Mouse (Mus musculus): ENCODE measurements around the gene Ggct. TPM values are rescaled to one million over a fixed set of nuclear protein-coding genes. Genes with fewer than 3 reads are reported as not detected.
A peak's percentile ranks its signal among the peaks of the same experiment; 100 is the strongest.

The Ggct gene
- polyA plus RNA-seq, 1 experiment from 2014 or later = 11.1 TPM

GRCm38 (mm10) chr6:54988141-54988540 is 4.6 kb downstream of the Ggct start:
- H3K4me1 ChIP-seq = peaks cover 3% of the 10 kb centered on the region; the same call in 1 of the 2 replicates
- no peak overlapping the region for H3K9ac ChIP-seq
- no peak overlapping the region for H3K27ac ChIP-seq
- WGBS = 93% methylated on average over 6 of the region's 6 CpGs
- H3K4me2 ChIP-seq = no peak overlapping the region
- H3K36me3 ChIP-seq = no peaks in the 10 kb centered on the region
- no peak for ATAC-seq (ENCODE audit: insufficient read depth, low FRiP score, low read depth)
- H3K9me3 ChIP-seq = no peaks in the 10 kb centered on the region
- no peak overlapping the region for H3K4me3 ChIP-seq (replicated peaks)
- H3K27me3 ChIP-seq (replicated peaks) = no peaks in the 10 kb centered on the region

- H3K9me3 ChIP-seq = no peaks in the 10 kb centered on the region
- ATAC-seq (ENCODE audit: insufficient read depth, low FRiP score, low read depth) = no peak
- no peaks in the 10 kb centered on the region for H3K27me3 ChIP-seq (replicated peaks)
- WGBS = 89% methylated on average over 8 of the region's 8 CpGs
- no peak overlapping the region for H3K9ac ChIP-seq
- H3K4me3 ChIP-seq (replicated peaks) = no peak overlapping the region
- H3K36me3 ChIP-seq = no peaks in the 10 kb centered on the region
- no peak overlapping the region for H3K4me2 ChIP-seq
- no peak overlapping the region for H3K27ac ChIP-seq
- H3K4me1 ChIP-seq = no peaks in the 10 kb centered on the region
Observed at GRCm38 (mm10) chr6:54984096-54984495, 8.7 kb downstream of the Ggct start.

GRCm38 (mm10) chr6:54983526-54984050 is 9.2 kb downstream of the Ggct start:
- H3K27me3 ChIP-seq (replicated peaks) = no peaks in the 10 kb centered on the region
- no peak overlapping the region for H3K4me3 ChIP-seq (replicated peaks)
- no peaks in the 10 kb centered on the region for H3K9me3 ChIP-seq
- no peak overlapping the region for H3K9ac ChIP-seq
- H3K36me3 ChIP-seq = no peaks in the 10 kb centered on the region
- no peak overlapping the region for H3K4me2 ChIP-seq
- no peak for ATAC-seq (ENCODE audit: insufficient read depth, low FRiP score, low read depth)
- 87% methylated on average over 4 of the region's 4 CpGs for WGBS
- H3K4me1 ChIP-seq = no peaks in the 10 kb centered on the region
- H3K27ac ChIP-seq = no peak overlapping the region

- H3K4me2 ChIP-seq = no peak overlapping the region
- H3K9ac ChIP-seq = no peak overlapping the region
- no peak overlapping the region for H3K27ac ChIP-seq
- WGBS = 95% methylated on average over 6 of the region's 6 CpGs
- no peak overlapping the region for H3K4me3 ChIP-seq (replicated peaks)
- H3K4me1 ChIP-seq = no peaks in the 10 kb centered on the region
- no peaks in the 10 kb centered on the region for H3K27me3 ChIP-seq (replicated peaks)
- H3K36me3 ChIP-seq = no peaks in the 10 kb centered on the region
- H3K9me3 ChIP-seq = no peaks in the 10 kb centered on the region
- ATAC-seq (ENCODE audit: insufficient read depth, low FRiP score, low read depth) = no peak
Observed at GRCm38 (mm10) chr6:54979426-54979825, 13.3 kb downstream of the Ggct start.

- no peak overlapping the region for H3K4me3 ChIP-seq (replicated peaks)
- H3K4me2 ChIP-seq = no peak overlapping the region
- H3K4me1 ChIP-seq = no peaks in the 10 kb centered on the region
- WGBS = 52% methylated on average over 1 of the region's 1 CpGs
- ATAC-seq (ENCODE audit: insufficient read depth, low FRiP score, low read depth) = no peak
- no peak overlapping the region for H3K27ac ChIP-seq
- no peaks in the 10 kb centered on the region for H3K27me3 ChIP-seq (replicated peaks)
- H3K9me3 ChIP-seq = no peaks in the 10 kb centered on the region
- no peaks in the 10 kb centered on the region for H3K36me3 ChIP-seq
- no peak overlapping the region for H3K9ac ChIP-seq
Observed at GRCm38 (mm10) chr6:54975616-54976015, 17.1 kb downstream of the Ggct start.

- no peaks in the 10 kb centered on the region for H3K4me1 ChIP-seq
- H3K9me3 ChIP-seq = no peaks in the 10 kb centered on the region
- no peaks in the 10 kb centered on the region for H3K27me3 ChIP-seq (replicated peaks)
- H3K36me3 ChIP-seq = no peaks in the 10 kb centered on the region
- no peak overlapping the region for H3K9ac ChIP-seq
- H3K4me2 ChIP-seq = no peak overlapping the region
- no peak overlapping the region for H3K4me3 ChIP-seq (replicated peaks)
- 63% methylated on average over 5 of the region's 5 CpGs for WGBS
- no peak for ATAC-seq (ENCODE audit: insufficient read depth, low FRiP score, low read depth)
- H3K27ac ChIP-seq = no peak overlapping the region
Observed at GRCm38 (mm10) chr6:54974501-54974900, 18.2 kb downstream of the Ggct start.

- Histone ChIP-seq H3K27me3 (replicated peaks) (no peaks in the 10 kb centered on the region), H3K27ac (peak overlapping the region; percentile 73; the same call in 1 of the 2 replicates), H3K9me3 (no peaks in the 10 kb centered on the region), H3K4me3 (replicated peaks) (peak overlapping the region; percentile 61), H3K4me2 (peak overlapping the region; percentile 71), H3K4me1 (no peaks in the 10 kb centered on the region), H3K9ac (no peak overlapping the region), H3K36me3 (no peaks in the 10 kb centered on the region)
- 9% methylated on average over 5 of the region's 5 CpGs for WGBS
- no peak for ATAC-seq (ENCODE audit: insufficient read depth, low FRiP score, low read depth)
Observed at GRCm38 (mm10) chr6:54972929-54973211, 19.9 kb downstream of the Ggct start.

- Histone ChIP-seq H3K36me3 (no peaks in the 10 kb centered on the region), H3K4me2 (peak within 1 kb of the TSS; percentile 71), H3K4me1 (no peaks in the 10 kb centered on the region), H3K4me3 (replicated peaks) (peak within 1 kb of the TSS; percentile 61), H3K9ac (peak within 1 kb of the TSS; percentile 46), H3K27ac (peak within 1 kb of the TSS; percentile 73), H3K9me3 (no peaks in the 10 kb centered on the region), H3K27me3 (replicated peaks) (no peaks in the 10 kb centered on the region)
- 2% methylated on average over 53 of the region's 53 CpGs for WGBS
- peak; percentile 91; the same call in 1 of the 2 replicates for ATAC-seq (ENCODE audit: insufficient read depth, low FRiP score, low read depth)
Observed at GRCm38 (mm10) chr6:54972111-54972928, 20.4 kb downstream of the Ggct start, which contains the start of gene Nod1. Nod1 (minus strand) TSS chr6:54972612.

- H3K27me3 ChIP-seq (replicated peaks) = no peaks in the 10 kb centered on the region
- no peaks in the 10 kb centered on the region for H3K4me1 ChIP-seq
- H3K4me3 ChIP-seq (replicated peaks) = peak overlapping the region; percentile 61
- no peak overlapping the region for H3K9ac ChIP-seq
- no peak for ATAC-seq (ENCODE audit: insufficient read depth, low FRiP score, low read depth)
- WGBS = 19% methylated on average over 8 of the region's 8 CpGs
- peak overlapping the region; percentile 73; the same call in 1 of the 2 replicates for H3K27ac ChIP-seq
- no peaks in the 10 kb centered on the region for H3K36me3 ChIP-seq
- H3K4me2 ChIP-seq = peak overlapping the region; percentile 71
- H3K9me3 ChIP-seq = no peaks in the 10 kb centered on the region
Observed at GRCm38 (mm10) chr6:54971731-54972110, 21.0 kb downstream of the Ggct start.

- H3K9me3 ChIP-seq = no peaks in the 10 kb centered on the region
- no peaks in the 10 kb centered on the region for H3K4me1 ChIP-seq
- H3K36me3 ChIP-seq = no peaks in the 10 kb centered on the region
- H3K4me2 ChIP-seq = no peak overlapping the region
- no peak overlapping the region for H3K4me3 ChIP-seq (replicated peaks)
- H3K27me3 ChIP-seq (replicated peaks) = no peaks in the 10 kb centered on the region
- H3K9ac ChIP-seq = no peak overlapping the region
- H3K27ac ChIP-seq = no peak overlapping the region
- WGBS = 60% methylated on average over 9 of the region's 9 CpGs
- ATAC-seq (ENCODE audit: insufficient read depth, low FRiP score, low read depth) = no peak
Observed at GRCm38 (mm10) chr6:54970506-54970905, 22.2 kb downstream of the Ggct start.

GRCm38 (mm10) chr6:54969801-54970200 is 22.9 kb downstream of the Ggct start:
- Histone ChIP-seq H3K27me3 (replicated peaks) (no peaks in the 10 kb centered on the region), H3K4me3 (replicated peaks) (no peak overlapping the region), H3K9me3 (no peaks in the 10 kb centered on the region), H3K36me3 (no peaks in the 10 kb centered on the region), H3K4me2 (no peak overlapping the region), H3K9ac (no peak overlapping the region), H3K4me1 (no peaks in the 10 kb centered on the region), H3K27ac (no peak overlapping the region)
- ATAC-seq (ENCODE audit: insufficient read depth, low FRiP score, low read depth) = no peak
- 60% methylated on average over 2 of the region's 2 CpGs for WGBS

GRCm38 (mm10) chr6:54967591-54967990 is 25.2 kb downstream of the Ggct start:
- Histone ChIP-seq H3K4me1 (no peaks in the 10 kb centered on the region), H3K36me3 (no peaks in the 10 kb centered on the region), H3K27ac (no peak overlapping the region), H3K9me3 (no peaks in the 10 kb centered on the region), H3K9ac (no peak overlapping the region), H3K4me3 (replicated peaks) (no peak overlapping the region), H3K4me2 (no peak overlapping the region), H3K27me3 (replicated peaks) (no peaks in the 10 kb centered on the region)
- no peak for ATAC-seq (ENCODE audit: insufficient read depth, low FRiP score, low read depth)
- 36% methylated on average over 10 of the region's 10 CpGs for WGBS
